Comparison of ENCODE assay signal across 11 mouse cellular contexts in genomic region chr2:28067175-28067574, GRCm38 (mm10). TPM values are rescaled to one million over a fixed set of nuclear protein-coding genes. Genes with fewer than 3 reads are reported as not detected.
DNase-seq lines count a peak whose midpoint lies in the region; ATAC-seq and TF ChIP-seq lines count a peak whose summit lies in the region.
"Had no signal": no experiment of that assay in that cellular context is flagged by ENCODE, and none has a peak within 500 bp of the region (broad histone marks: within the 10 kb centered on the region; RNA-seq: fewer than 3 reads in every experiment).

No protein-coding gene starts in this region.

- no peaks in the 10 kb centered on the region for H3K36me3 ChIP-seq in limb, embryonic 12.5 days
- no peaks in the 10 kb centered on the region for H3K36me3 ChIP-seq in limb, embryonic 10.5 days
- H3K36me3 ChIP-seq in forebrain, postnatal 0 days (ENCODE audit: insufficient read depth) = no peaks in the 10 kb centered on the region

- H3K9me3 ChIP-seq in limb, embryonic 12.5 days = no peaks in the 10 kb centered on the region
- no peaks in the 10 kb centered on the region for H3K9me3 ChIP-seq in limb, embryonic 10.5 days (replicated peaks)
- H3K9me3 ChIP-seq in forebrain, postnatal 0 days (ENCODE audit: low read length) = no peaks in the 10 kb centered on the region

- no peak for ATAC-seq in limb, embryonic 12.5 days (ENCODE audit: insufficient number of reproducible peaks, insufficient read depth, low FRiP score, low TSS enrichment, low read depth)
- ATAC-seq in forebrain, postnatal 0 days = peak; percentile 34; the same call in 1 of the 2 replicates

- H3K4me3 ChIP-seq in limb, embryonic 12.5 days (replicated peaks) = no peak overlapping the region
- H3K4me3 ChIP-seq in limb, embryonic 10.5 days = no peak overlapping the region
- H3K4me3 ChIP-seq in forebrain, postnatal 0 days (ENCODE audit: low read depth, low read length) = no peak overlapping the region
- H3K4me3 ChIP-seq: megakaryocyte, embryonic 14.5 days had no signal

- 66% methylated on average over 6 of the region's 6 CpGs for WGBS in limb, embryonic 12.5 days
- WGBS in limb, embryonic 10.5 days = 72% methylated on average over 6 of the region's 6 CpGs
- WGBS in forebrain, postnatal 0 days = 49% methylated on average over 6 of the region's 6 CpGs

- no peak for TF ChIP-seq CTCF in forebrain, postnatal 0 days (IDR thresholded peaks at IDR 0.05; ENCODE audit: low read depth)

- H3K27me3 ChIP-seq in limb, embryonic 12.5 days = no peaks in the 10 kb centered on the region
- H3K27me3 ChIP-seq in limb, embryonic 10.5 days (ENCODE audit: low read depth, poor library complexity, severe bottlenecking) = no peaks in the 10 kb centered on the region
- no peaks in the 10 kb centered on the region for H3K27me3 ChIP-seq in forebrain, postnatal 0 days (ENCODE audit: insufficient read depth, low read length)

- no peak for DNase-seq in limb, embryonic 10.5 days (ENCODE audit: low spot score)
- peak; percentile 62 for DNase-seq in forebrain, postnatal 0 days
- DNase-seq in left cerebral cortex, adult 9 months (ENCODE audit: low spot score in 2 of 2) = peak; percentile 62 to 86
- DNase-seq in right cerebral cortex, postnatal 14 days = peak; percentile 19
- DNase-seq in adipocyte (ENCODE audit: low spot score) = no peak
- DNase-seq in kidney, adult 8-10 months = no peak
- DNase-seq in lung, adult 18-20 months = no peak
- DNase-seq: spleen, adult 18-20 months had no signal

- no peak overlapping the region for H3K9ac ChIP-seq in limb, embryonic 12.5 days (replicated peaks)
- no peak overlapping the region for H3K9ac ChIP-seq in forebrain, postnatal 0 days

- H3K4me2 ChIP-seq in limb, embryonic 12.5 days = no peak overlapping the region
- no peak overlapping the region for H3K4me2 ChIP-seq in forebrain, postnatal 0 days (ENCODE audit: low read depth)

- H3K27ac ChIP-seq in limb, embryonic 12.5 days = 0 out of 2 replicates have a peak overlapping the region, but pooled peaks have one; percentile 29
- no peak overlapping the region; the same call in 1 of the 2 replicates for H3K27ac ChIP-seq in limb, embryonic 10.5 days
- peak overlapping the region; percentile 29; the same call in 1 of the 2 replicates for H3K27ac ChIP-seq in forebrain, postnatal 0 days (ENCODE audit: low read depth, low read length)

- H3K4me1 ChIP-seq in limb, embryonic 12.5 days (replicated peaks) = no peaks in the 10 kb centered on the region
- peaks cover 2% of the 10 kb centered on the region; the same call in 1 of the 2 replicates for H3K4me1 ChIP-seq in limb, embryonic 10.5 days
- peaks cover 2% of the 10 kb centered on the region; the same call in 1 of the 2 replicates for H3K4me1 ChIP-seq in forebrain, postnatal 0 days (ENCODE audit: insufficient read depth)
- H3K4me1 ChIP-seq: megakaryocyte, embryonic 14.5 days had no signal

RNA-seq across cellular contexts. Expression of gene Fcnb, which starts 17.5 kb away (rescaled TPM):
- not detected in 2 replicates for polyA plus RNA-seq in limb, embryonic 12.5 days (2016; fragmentation: Nextera tagmentation; extraction: Ambion mirVana)
- polyA plus RNA-seq in limb, embryonic 10.5 days (2016; fragmentation: Nextera tagmentation; extraction: Ambion mirVana) = 0.19 TPM in 1 of 2 replicates, not detected in the other
- not detected in 2 replicates for total RNA-seq in forebrain, postnatal 0 days (2014; rRNA removed)
- polyA plus RNA-seq in forebrain, postnatal 0 days (2015; fragmentation: Nextera tagmentation; extraction: Ambion mirVana) = not detected in 2 replicates
- total RNA-seq: heart, postnatal 25 days had no signal

Comparison
In these comparisons a context has a peak if more than half of its experiments do, and no peak if none do; other contexts are left out.
1. DNase-seq: peak in forebrain, postnatal 0 days (single experiment), left cerebral cortex, adult 9 months (2 of 2) and right cerebral cortex, postnatal 14 days (single experiment); none in limb, embryonic 10.5 days (single experiment), adipocyte (single experiment), kidney, adult 8-10 months (0 of 2) and lung, adult 18-20 months (0 of 2).